Mouse (Mus musculus): ENCODE results near the gene Xrcc1. TPM values are rescaled to one million over a fixed set of nuclear protein-coding genes. Genes with fewer than 3 reads are reported as not detected.

The Xrcc1 gene
- total and polyA plus RNA-seq, 3 experiments, result 81.7 to 148 (median 136) TPM

DNA sequence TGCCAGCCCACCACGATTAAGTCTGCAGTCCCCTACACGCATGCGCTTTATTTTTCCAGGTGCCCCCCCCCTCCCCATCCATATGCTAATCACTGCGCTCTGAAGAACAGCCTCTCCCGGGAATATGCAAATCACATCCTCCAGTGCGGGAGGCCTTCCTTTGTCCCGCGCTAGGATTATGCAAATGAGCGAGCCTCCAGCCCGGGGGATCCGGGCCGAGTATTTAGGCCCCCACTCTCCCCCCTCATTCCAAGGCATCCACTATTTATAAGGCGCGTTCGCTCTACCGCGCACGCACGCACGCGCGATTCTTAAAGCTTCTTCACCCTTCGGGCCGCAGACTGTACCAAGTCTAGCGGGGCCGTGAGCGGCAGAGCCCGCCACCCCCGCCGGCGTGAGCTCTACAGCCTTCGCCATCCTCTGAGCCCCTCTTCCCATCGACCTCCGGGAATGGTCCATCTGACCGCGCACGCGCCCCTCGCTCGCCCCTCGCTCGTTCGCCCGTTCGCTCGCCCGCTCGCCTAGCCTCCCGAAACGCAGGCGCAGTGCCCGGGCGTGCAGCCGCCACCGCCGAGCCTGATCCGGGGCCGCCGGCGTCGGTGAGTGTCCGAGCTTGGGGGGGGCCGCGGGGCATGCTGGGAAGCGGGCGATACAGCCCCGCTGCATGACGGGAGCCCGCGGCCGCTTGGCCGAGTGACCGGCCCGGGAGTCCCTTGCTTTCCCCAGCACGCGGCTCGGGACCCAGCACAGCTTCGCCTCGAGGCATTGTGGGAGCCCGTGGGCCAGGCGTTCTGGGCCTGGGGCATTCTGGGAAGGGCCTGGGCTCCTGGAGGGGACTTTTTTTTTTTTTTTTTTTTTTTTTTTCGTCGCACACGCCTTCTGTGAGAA is 39.0 kb upstream of the Xrcc1 start, which contains the start of gene Zfp428 (continued):
- TF ChIP-seq EP300 (IDR thresholded peaks at IDR 0.05; ENCODE audit: low read length), result peak; percentile 38; the same call in 1 of the 2 replicates

GRCm38 (mm10) chr7:24507726-24508114 is 38.4 kb upstream of the Xrcc1 start:
- H3K4me1 ChIP-seq (ENCODE audit: control insufficient read depth in 1 of 2, insufficient read depth in 2 of 2), result peaks cover 0 to 25% of the 10 kb centered on the region in 2 experiments; a peak in 2 of 4 replicates
- DNase-seq (ENCODE audit: extremely low read depth), result no peak
- dilution Hi-C loops (cut with MboI; ENCODE audit: extremely low pct_ligation_motif_present, extremely low pct_unique_long_range_greater_than_20kb, low sequenced_read_pairs) (no loop called here), in situ Hi-C loops (cut with MboI; ENCODE audit: low pct_ligation_motif_present, low pct_unique_long_range_greater_than_20kb, low sequenced_read_pairs) (no loop called here)
- 0 out of 2 replicates have a peak, but pooled peaks cover 2% of the 10 kb centered on the region for H3K79me2 ChIP-seq (replicated peaks; ENCODE audit: control insufficient read depth, extremely low read depth, insufficient read depth, poor library complexity, severe bottlenecking)
- H3K4me2 ChIP-seq (ENCODE audit: insufficient read depth, low read depth, poor library complexity, severe bottlenecking), result peak overlapping the region; percentile 74
- H3K36me3 ChIP-seq (replicated peaks in 1 of 2; ENCODE audit: control insufficient read depth in 1 of 2, insufficient read depth in 1 of 2, low read length in 1 of 2), result peaks cover 0 to 16% of the 10 kb centered on the region in 2 experiments
- peak overlapping the region; percentile 66 for H3K9ac ChIP-seq (ENCODE audit: insufficient read depth, low read depth)
- H3K4me3 ChIP-seq (replicated peaks in 1 of 3; ENCODE audit: low read depth in 2 of 3, low read length in 2 of 3, poor library complexity in 1 of 3), result peak overlapping the region; percentile 75 to 88 (median 76)
- H3K9me3 ChIP-seq (replicated peaks; ENCODE audit: low read length), result no peaks in the 10 kb centered on the region
- no peaks in the 10 kb centered on the region for H3K27me3 ChIP-seq (replicated peaks)
- peak; percentile 42; the same call in 1 of the 2 replicates for TF ChIP-seq SIN3A (IDR thresholded peaks at IDR 0.05; ENCODE audit: low read length)
- TF ChIP-seq HCFC1 (IDR thresholded peaks at IDR 0.05; ENCODE audit: low read depth, low read length), result 0 out of 2 replicates have a peak, but pooled peaks have one; percentile 4
- 0 out of 2 replicates have a peak, but pooled peaks have one; percentile 0 for TF ChIP-seq KAT2A (IDR thresholded peaks at IDR 0.05; ENCODE audit: insufficient replicate concordance, low read length)
- TF ChIP-seq ZMIZ1 (IDR thresholded peaks at IDR 0.05; ENCODE audit: low read depth, low read length), result no peak
- peak overlapping the region; percentile 61; the same call in 1 of the 2 replicates for H3K27ac ChIP-seq (ENCODE audit: insufficient read depth, low read depth)

DNA sequence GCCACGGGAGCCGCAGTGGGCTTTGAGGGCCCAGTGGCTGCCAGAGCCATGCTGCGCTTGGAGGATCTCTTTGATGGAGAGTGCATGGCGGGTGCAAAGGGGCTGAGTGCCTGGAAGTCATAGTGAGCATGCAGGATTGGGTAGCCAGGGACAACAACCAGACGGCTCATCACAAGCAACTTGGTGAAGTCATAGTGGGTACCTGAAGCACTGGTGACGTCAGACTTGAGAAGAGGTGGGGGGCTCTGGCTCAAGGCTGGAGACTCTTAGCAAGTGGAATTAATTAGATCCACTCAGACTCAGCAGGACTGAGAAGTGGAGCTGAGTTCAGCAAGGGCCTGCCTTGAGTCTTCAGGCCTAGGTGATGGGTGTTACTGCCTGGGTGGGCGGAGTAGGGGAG is 33.7 kb upstream of the Xrcc1 start, which contains the start of gene AC161166.1:
Gene AC161166.1 (minus strand): TSS at position 101 of the 400 bp plus-strand sequence.
- no peak within 1 kb of the TSS for H3K4me3 ChIP-seq (replicated peaks in 1 of 3; ENCODE audit: low read depth in 2 of 3, low read length in 2 of 3, poor library complexity in 1 of 3)
- H3K4me1 ChIP-seq (ENCODE audit: control insufficient read depth in 1 of 2, insufficient read depth in 2 of 2), result peaks cover 0 to 9% of the 10 kb centered on the region in 2 experiments; a peak in 2 of 4 replicates
- H3K9ac ChIP-seq (ENCODE audit: insufficient read depth, low read depth), result no peak within 1 kb of the TSS
- TF ChIP-seq JUND (conservative IDR thresholded peaks at IDR 0.05; ENCODE audit: low read depth, low read length) (no peak), POLR2AphosphoS2 (IDR thresholded peaks at IDR 0.05; ENCODE audit: low read depth, low read length) (no peak), ZNF384 (IDR thresholded peaks at IDR 0.05; ENCODE audit: low read depth, low read length) (no peak), JUN (IDR thresholded peaks at IDR 0.05; ENCODE audit: insufficient read depth, low read depth, low read length) (no peak)
- H3K79me2 ChIP-seq (replicated peaks; ENCODE audit: control insufficient read depth, extremely low read depth, insufficient read depth, poor library complexity, severe bottlenecking), result no peaks in the 10 kb centered on the region
- in situ Hi-C loops (cut with MboI; ENCODE audit: low pct_ligation_motif_present, low pct_unique_long_range_greater_than_20kb, low sequenced_read_pairs), result no loop called here
- no peaks in the 10 kb centered on the region for H3K27me3 ChIP-seq (replicated peaks)
- H3K36me3 ChIP-seq (replicated peaks in 1 of 2; ENCODE audit: control insufficient read depth in 1 of 2, insufficient read depth in 1 of 2, low read length in 1 of 2), result peaks cover 0 to 44% of the 10 kb centered on the region in 2 experiments
- H3K27ac ChIP-seq (ENCODE audit: insufficient read depth, low read depth), result no peak within 1 kb of the TSS
- no peaks in the 10 kb centered on the region for H3K9me3 ChIP-seq (replicated peaks; ENCODE audit: low read length)
- dilution Hi-C loops (cut with MboI; ENCODE audit: extremely low pct_ligation_motif_present, extremely low pct_unique_long_range_greater_than_20kb, low sequenced_read_pairs), result no loop called here
- no peak within 1 kb of the TSS for H3K4me2 ChIP-seq (ENCODE audit: insufficient read depth, low read depth, poor library complexity, severe bottlenecking)
- no peak for DNase-seq (ENCODE audit: extremely low read depth)
